Mouse (Mus musculus): ENCODE data around the gene Adgrv1.

DNA sequence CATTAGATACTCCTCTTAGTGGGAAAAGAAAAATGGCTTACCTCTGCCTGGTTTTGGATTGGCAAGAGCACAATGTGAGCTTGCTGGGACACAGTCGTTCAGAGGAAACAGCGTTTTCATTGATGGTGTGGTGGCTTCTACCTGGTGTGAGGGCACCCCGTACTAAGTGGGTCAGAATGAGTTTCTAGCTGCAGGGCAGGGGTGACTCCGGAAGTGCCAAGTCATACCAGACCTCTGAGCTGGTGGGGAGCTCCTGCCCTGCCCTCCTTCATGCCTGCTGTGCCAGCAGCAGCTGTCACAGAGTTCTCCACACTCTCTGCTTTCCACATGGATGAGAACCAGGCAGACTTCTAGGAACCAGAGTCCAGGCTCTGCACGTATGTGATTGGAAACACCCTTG lies 582.0 kb downstream of the Adgrv1 start:
- TF ChIP-seq CTCF (IDR thresholded peaks at IDR 0.05; ENCODE audit: extremely low read depth, insufficient read length, insufficient replicate concordance, low read depth, low read length) (no peak), POLR2A (IDR thresholded peaks at IDR 0.05; ENCODE audit: low read depth, low read length) (no peak)
